Mouse (Mus musculus) activated CD4-positive, CD25-positive, alpha-beta regulatory T cell, adult 9 weeks (primary cell): ENCODE measurements around the gene Clec3a. TPM values are rescaled to one million over a fixed set of nuclear protein-coding genes. Genes with fewer than 3 reads are reported as not detected.

Experiments
- polyA plus RNA-seq: library from polyadenylated mRNA; unstranded; fragments of 100-300 nt; shearing (Covaris generic); gene quantifications from one replicate; pipeline ENCODE4 v1.2.1, GENCODE M21; 2017

Gene Clec3a
- not detected for polyA plus RNA-seq

GRCm38 (mm10) chr8:114417786-114418185, at the start of gene Clec3a:
TSS of gene Clec3a (plus strand) at chr8:114418086.

GRCm38 (mm10) chr8:114439334-114440204, 21.7 kb downstream of the Clec3a start, which contains the start of gene Wwox:
TSS of gene Wwox (plus strand) at chr8:114439655.

Other genes starting within 250 kb of the Clec3a start
- 0.07 TPM for gene Vat1l, start 212.5 kb upstream of the Clec3a start, polyA plus RNA-seq
- gene Wwox, start 21.6 kb downstream of the Clec3a start, polyA plus RNA-seq: 7.6 TPM